Mouse (Mus musculus): ENCODE data around the gene Tbccd1. TPM values are rescaled to one million over a fixed set of nuclear protein-coding genes. Genes with fewer than 3 reads are reported as not detected.

Tbccd1 gene
- polyA plus RNA-seq, 1 experiment = 9.1 TPM

- Histone ChIP-seq H3K4me1 (ENCODE audit: control insufficient read depth, insufficient read depth, insufficient read length, low read length) (no peaks in the 10 kb centered on the region), H3K4me3 (ENCODE audit: insufficient read depth, low read depth, low read length) (no peak overlapping the region), H3K27ac (replicated peaks; ENCODE audit: low read depth, low read length) (no peak overlapping the region)
Measured at GRCm38 (mm10) chr16:22879945-22880595, 22.6 kb upstream of the Tbccd1 start.

GRCm38 (mm10) chr16:22878716-22879115 is 21.2 kb upstream of the Tbccd1 start:
- H3K4me3 ChIP-seq (ENCODE audit: insufficient read depth, low read depth, low read length) = no peak overlapping the region
- no peaks in the 10 kb centered on the region for H3K4me1 ChIP-seq (ENCODE audit: control insufficient read depth, insufficient read depth, insufficient read length, low read length)
- H3K27ac ChIP-seq (replicated peaks; ENCODE audit: low read depth, low read length) = no peak overlapping the region

- Histone ChIP-seq H3K4me3 (ENCODE audit: insufficient read depth, low read depth, low read length) (no peak overlapping the region), H3K4me1 (ENCODE audit: control insufficient read depth, insufficient read depth, insufficient read length, low read length) (no peaks in the 10 kb centered on the region), H3K27ac (replicated peaks; ENCODE audit: low read depth, low read length) (no peak overlapping the region)
Measured at GRCm38 (mm10) chr16:22877660-22878390, 20.4 kb upstream of the Tbccd1 start.

GRCm38 (mm10) chr16:22876218-22877043 is 19.0 kb upstream of the Tbccd1 start:
- H3K4me3 ChIP-seq (ENCODE audit: insufficient read depth, low read depth, low read length) = no peak overlapping the region
- H3K4me1 ChIP-seq (ENCODE audit: control insufficient read depth, insufficient read depth, insufficient read length, low read length) = no peaks in the 10 kb centered on the region
- H3K27ac ChIP-seq (replicated peaks; ENCODE audit: low read depth, low read length) = no peak overlapping the region

GRCm38 (mm10) chr16:22873369-22873768 is 15.9 kb upstream of the Tbccd1 start:
- Histone ChIP-seq H3K4me1 (ENCODE audit: control insufficient read depth, insufficient read depth, insufficient read length, low read length) (no peaks in the 10 kb centered on the region), H3K4me3 (ENCODE audit: insufficient read depth, low read depth, low read length) (no peak overlapping the region), H3K27ac (replicated peaks; ENCODE audit: low read depth, low read length) (no peak overlapping the region)

- H3K4me1 ChIP-seq (ENCODE audit: control insufficient read depth, insufficient read depth, insufficient read length, low read length) = no peaks in the 10 kb centered on the region
- H3K27ac ChIP-seq (replicated peaks; ENCODE audit: low read depth, low read length) = no peak overlapping the region
- H3K4me3 ChIP-seq (ENCODE audit: insufficient read depth, low read depth, low read length) = no peak overlapping the region
Measured at GRCm38 (mm10) chr16:22872397-22872796, 14.9 kb upstream of the Tbccd1 start.

- peak overlapping the region; percentile 65 for H3K4me3 ChIP-seq (ENCODE audit: insufficient read depth, low read depth, low read length)
- H3K27ac ChIP-seq (replicated peaks; ENCODE audit: low read depth, low read length) = no peak overlapping the region
- H3K4me1 ChIP-seq (ENCODE audit: control insufficient read depth, insufficient read depth, insufficient read length, low read length) = no peaks in the 10 kb centered on the region
Measured at GRCm38 (mm10) chr16:22856773-22857172, 696 bp downstream of the Tbccd1 start.

- no peak overlapping the region for H3K4me3 ChIP-seq (ENCODE audit: insufficient read depth, low read depth, low read length)
- H3K27ac ChIP-seq (replicated peaks; ENCODE audit: low read depth, low read length) = no peak overlapping the region
- H3K4me1 ChIP-seq (ENCODE audit: control insufficient read depth, insufficient read depth, insufficient read length, low read length) = no peaks in the 10 kb centered on the region
Measured at GRCm38 (mm10) chr16:22852709-22853108, 4.8 kb downstream of the Tbccd1 start.

- no peak overlapping the region for H3K27ac ChIP-seq (replicated peaks; ENCODE audit: low read depth, low read length)
- H3K4me3 ChIP-seq (ENCODE audit: insufficient read depth, low read depth, low read length) = no peak overlapping the region
Measured at GRCm38 (mm10) chr16:22848331-22848730, 9.1 kb downstream of the Tbccd1 start.

GRCm38 (mm10) chr16:22847686-22848085 is 9.8 kb downstream of the Tbccd1 start:
- Histone ChIP-seq H3K4me1 (ENCODE audit: control insufficient read depth, insufficient read depth, insufficient read length, low read length) (peaks cover 3% of the 10 kb centered on the region; the same call in 1 of the 2 replicates), H3K4me3 (ENCODE audit: insufficient read depth, low read depth, low read length) (no peak overlapping the region), H3K27ac (replicated peaks; ENCODE audit: low read depth, low read length) (no peak overlapping the region)

More at GRCm38 (mm10) chr16:22848331-22848730, 9.1 kb downstream of the Tbccd1 start:
- peaks cover 3% of the 10 kb centered on the region; the same call in 1 of the 2 replicates for H3K4me1 ChIP-seq (ENCODE audit: control insufficient read depth, insufficient read depth, insufficient read length, low read length)

- Histone ChIP-seq H3K4me3 (ENCODE audit: insufficient read depth, low read depth, low read length) (no peak overlapping the region), H3K27ac (replicated peaks; ENCODE audit: low read depth, low read length) (no peak overlapping the region), H3K4me1 (ENCODE audit: control insufficient read depth, insufficient read depth, insufficient read length, low read length) (peaks cover 3% of the 10 kb centered on the region; the same call in 1 of the 2 replicates)
Measured at GRCm38 (mm10) chr16:22845481-22845880, 12.0 kb downstream of the Tbccd1 start.

GRCm38 (mm10) chr16:22844834-22845233 is 12.6 kb downstream of the Tbccd1 start:
- Histone ChIP-seq H3K4me3 (ENCODE audit: insufficient read depth, low read depth, low read length) (peak overlapping the region; percentile 53), H3K4me1 (ENCODE audit: control insufficient read depth, insufficient read depth, insufficient read length, low read length) (peaks cover 3% of the 10 kb centered on the region; the same call in 1 of the 2 replicates), H3K27ac (replicated peaks; ENCODE audit: low read depth, low read length) (no peak overlapping the region)

GRCm38 (mm10) chr16:22844061-22844801 is 13.2 kb downstream of the Tbccd1 start:
- Histone ChIP-seq H3K4me1 (ENCODE audit: control insufficient read depth, insufficient read depth, insufficient read length, low read length) (peaks cover 3% of the 10 kb centered on the region; the same call in 1 of the 2 replicates), H3K4me3 (ENCODE audit: insufficient read depth, low read depth, low read length) (peak overlapping the region; percentile 53), H3K27ac (replicated peaks; ENCODE audit: low read depth, low read length) (no peak overlapping the region)

GRCm38 (mm10) chr16:22842871-22843270 is 14.6 kb downstream of the Tbccd1 start:
- no peak overlapping the region for H3K27ac ChIP-seq (replicated peaks; ENCODE audit: low read depth, low read length)
- no peak overlapping the region for H3K4me3 ChIP-seq (ENCODE audit: insufficient read depth, low read depth, low read length)
- H3K4me1 ChIP-seq (ENCODE audit: control insufficient read depth, insufficient read depth, insufficient read length, low read length) = peaks cover 3% of the 10 kb centered on the region; the same call in 1 of the 2 replicates

All from brown adipose tissue, adult 24 weeks (tissue).